Mouse (Mus musculus): ENCODE results near the gene Tubb2b.

DNA sequence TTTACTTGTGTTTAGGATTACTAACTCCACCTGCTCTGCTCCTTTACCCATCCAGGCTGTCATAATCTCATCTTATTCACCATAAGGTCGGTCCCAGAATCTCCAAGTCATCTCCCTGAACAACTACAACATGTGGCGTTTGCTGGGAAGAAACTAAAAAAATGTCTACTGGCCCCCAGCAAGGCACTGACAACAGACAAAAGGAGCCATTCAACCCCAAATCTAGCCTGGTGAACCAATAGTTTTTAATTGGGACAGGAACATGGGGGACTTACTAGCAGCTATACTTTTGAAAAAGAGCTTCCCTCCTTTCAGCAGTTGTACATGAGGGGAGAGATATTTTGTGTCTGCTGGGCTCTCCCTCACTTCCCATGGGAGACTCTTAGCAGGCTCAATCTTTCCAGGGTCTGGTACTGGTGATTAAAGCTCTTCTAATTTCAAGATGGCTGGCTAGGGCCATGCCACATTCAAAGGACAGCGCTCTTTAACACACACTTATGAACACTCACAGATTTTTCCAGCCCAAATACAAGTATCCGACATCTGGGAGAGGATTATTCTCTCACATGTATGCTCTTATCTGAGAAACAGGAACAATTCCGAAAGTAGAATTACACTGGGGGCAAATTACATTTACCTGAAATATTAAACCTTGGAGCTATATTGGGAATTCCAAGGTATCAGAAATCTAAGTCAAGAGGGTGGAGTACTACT, 19.4 kb upstream of the Tubb2b start:
- TF ChIP-seq POLR2A (IDR thresholded peaks at IDR 0.05; ENCODE audit: low read depth, low read length) (no peak), CTCF (IDR thresholded peaks at IDR 0.05; ENCODE audit: extremely low read depth, insufficient read depth, insufficient read length, insufficient replicate concordance) (no peak)

Measured in spleen, adult 2 months (tissue).